Mouse (Mus musculus): ENCODE measurements at regions not wholly inside any gene's neighbourhood (a gene's known extent, or its start where the extent isn't known, plus 50 kb on each side); places are given as distances from the start of the nearest gene placed in this dataset.

DNA sequence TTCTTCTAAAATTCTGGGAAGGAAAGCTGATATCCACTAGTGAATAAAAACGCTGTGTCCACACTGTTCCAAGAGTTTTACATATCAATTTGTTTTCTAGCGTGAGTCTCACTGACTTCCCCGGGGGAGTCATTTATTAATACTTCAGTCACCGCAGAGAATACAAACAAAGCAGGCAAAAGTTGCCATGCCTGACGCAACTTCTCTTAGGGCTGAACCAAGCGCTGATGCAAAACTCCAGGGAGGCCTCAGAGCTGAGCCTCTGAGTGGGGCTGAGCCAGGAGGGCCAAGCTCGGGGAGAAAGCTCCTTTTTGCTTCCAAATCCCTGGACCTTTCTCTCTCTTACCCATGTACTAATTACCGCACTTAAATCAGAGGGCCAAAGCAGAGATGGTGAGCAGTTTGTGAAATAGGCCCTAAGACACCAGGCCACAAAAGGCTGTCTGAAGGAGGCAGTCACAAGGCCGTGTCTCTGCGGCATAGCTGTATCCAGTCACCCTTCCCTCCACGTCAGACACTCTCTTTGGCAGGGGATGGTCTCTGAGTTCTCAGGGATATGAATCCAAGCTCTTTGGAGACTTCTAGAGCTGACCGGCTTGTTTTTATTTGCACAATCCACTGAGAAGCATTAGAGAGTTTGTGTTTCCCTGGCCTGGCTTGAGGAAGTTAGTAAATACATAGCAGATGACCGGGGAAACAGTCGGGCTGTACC, 260.2 kb upstream of the Jarid2 start:
- Histone ChIP-seq H3K27ac (ENCODE audit: low read depth) (no peak overlapping the region), H3K4me1 (ENCODE audit: control insufficient read depth, insufficient read depth) (0 out of 2 replicates have a peak, but pooled peaks cover 3% of the 10 kb centered on the region), H3K27me3 (ENCODE audit: control insufficient read depth, insufficient read depth, low read length) (no peaks in the 10 kb centered on the region), H3K4me2 (ENCODE audit: low read depth, low read length) (no peak overlapping the region), H3K9ac (replicated peaks; ENCODE audit: low read depth, low read length) (no peak overlapping the region), H3K36me3 (replicated peaks; ENCODE audit: control insufficient read depth, insufficient read depth, low read length) (no peaks in the 10 kb centered on the region), H3K4me3 (ENCODE audit: low read depth, low read length) (no peak overlapping the region), H3K9me3 (replicated peaks; ENCODE audit: control insufficient read depth, low read length) (no peaks in the 10 kb centered on the region)
- WGBS = 80% methylated on average over 14 of the region's 14 CpGs
- no peak for DNase-seq (ENCODE audit: low spot score)
- TF ChIP-seq EP300 (IDR thresholded peaks at IDR 0.05; ENCODE audit: low read depth) (no peak), CTCF (IDR thresholded peaks at IDR 0.05; ENCODE audit: low read depth) (no peak)
- ATAC-seq (ENCODE audit: insufficient read depth, low read depth) = no peak

DNA sequence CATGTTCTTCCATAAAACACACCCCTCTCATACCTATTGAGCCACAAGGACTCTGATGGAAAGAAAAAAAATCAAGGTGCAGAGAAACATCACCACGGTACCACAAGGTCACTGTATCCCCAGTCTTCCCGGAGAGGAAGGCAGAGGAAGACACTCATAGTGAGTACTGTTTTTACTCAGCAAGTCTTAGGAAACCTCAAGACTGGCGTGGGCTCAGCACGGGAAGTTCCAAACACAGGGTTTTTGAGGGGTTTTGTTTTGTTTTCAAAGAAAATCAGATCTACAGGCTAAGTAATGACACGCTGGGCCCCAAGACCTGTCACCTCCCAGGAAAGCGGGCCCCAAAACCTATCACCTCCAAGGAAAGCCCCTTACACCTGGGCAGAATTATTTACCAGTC, 259.6 kb upstream of the Jarid2 start:
- no peak for ATAC-seq (ENCODE audit: insufficient read depth, low read depth)
- DNase-seq (ENCODE audit: low spot score) = no peak
- no peaks in the 10 kb centered on the region for H3K36me3 ChIP-seq (replicated peaks; ENCODE audit: control insufficient read depth, insufficient read depth, low read length)
- H3K4me1 ChIP-seq (ENCODE audit: control insufficient read depth, insufficient read depth) = 0 out of 2 replicates have a peak, but pooled peaks cover 3% of the 10 kb centered on the region
- H3K4me3 ChIP-seq (ENCODE audit: low read depth, low read length) = no peak overlapping the region
- H3K4me2 ChIP-seq (ENCODE audit: low read depth, low read length) = no peak overlapping the region
- H3K9me3 ChIP-seq (replicated peaks; ENCODE audit: control insufficient read depth, low read length) = no peaks in the 10 kb centered on the region
- no peaks in the 10 kb centered on the region for H3K27me3 ChIP-seq (ENCODE audit: control insufficient read depth, insufficient read depth, low read length)
- no peak overlapping the region for H3K9ac ChIP-seq (replicated peaks; ENCODE audit: low read depth, low read length)
- TF ChIP-seq CTCF (IDR thresholded peaks at IDR 0.05; ENCODE audit: low read depth) (no peak), EP300 (IDR thresholded peaks at IDR 0.05; ENCODE audit: low read depth) (no peak)
- WGBS = 83% methylated on average over 6 of the region's 6 CpGs
- no peak overlapping the region for H3K27ac ChIP-seq (ENCODE audit: low read depth)

DNA sequence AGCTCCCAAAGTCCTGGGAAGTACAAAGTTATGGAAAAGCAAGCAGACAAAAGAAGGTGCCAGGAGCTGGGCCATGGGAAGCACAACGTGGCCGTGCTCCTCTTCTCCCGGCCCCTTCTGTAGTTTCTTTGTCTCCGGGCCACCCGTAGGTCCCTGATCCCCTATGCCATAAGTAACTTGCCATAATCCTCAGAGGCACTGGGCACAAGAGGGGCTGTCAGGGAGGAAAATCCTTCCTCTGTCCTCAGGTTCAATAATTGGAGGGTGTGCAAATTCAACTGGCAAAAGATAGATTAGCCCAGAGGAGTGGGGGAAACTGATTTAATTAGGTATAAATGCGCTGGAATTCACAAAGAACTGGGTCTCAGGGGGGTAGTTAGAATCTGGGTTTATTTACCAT, 256.1 kb upstream of the Jarid2 start:
- H3K4me1 ChIP-seq (ENCODE audit: control insufficient read depth, insufficient read depth) = no peaks in the 10 kb centered on the region
- no peak overlapping the region for H3K4me2 ChIP-seq (ENCODE audit: low read depth, low read length)
- H3K9me3 ChIP-seq (replicated peaks; ENCODE audit: control insufficient read depth, low read length) = no peaks in the 10 kb centered on the region
- H3K27ac ChIP-seq (ENCODE audit: low read depth) = no peak overlapping the region
- ATAC-seq (ENCODE audit: insufficient read depth, low read depth) (no peak), DNase-seq (ENCODE audit: low spot score) (no peak)
- no peaks in the 10 kb centered on the region for H3K27me3 ChIP-seq (ENCODE audit: control insufficient read depth, insufficient read depth, low read length)
- WGBS = 73% methylated on average over 6 of the region's 6 CpGs
- no peaks in the 10 kb centered on the region for H3K36me3 ChIP-seq (replicated peaks; ENCODE audit: control insufficient read depth, insufficient read depth, low read length)
- H3K9ac ChIP-seq (replicated peaks; ENCODE audit: low read depth, low read length) = no peak overlapping the region
- no peak overlapping the region for H3K4me3 ChIP-seq (ENCODE audit: low read depth, low read length)
- TF ChIP-seq CTCF (IDR thresholded peaks at IDR 0.05; ENCODE audit: low read depth) = no peak
- no peak for TF ChIP-seq EP300 (IDR thresholded peaks at IDR 0.05; ENCODE audit: low read depth)

DNA sequence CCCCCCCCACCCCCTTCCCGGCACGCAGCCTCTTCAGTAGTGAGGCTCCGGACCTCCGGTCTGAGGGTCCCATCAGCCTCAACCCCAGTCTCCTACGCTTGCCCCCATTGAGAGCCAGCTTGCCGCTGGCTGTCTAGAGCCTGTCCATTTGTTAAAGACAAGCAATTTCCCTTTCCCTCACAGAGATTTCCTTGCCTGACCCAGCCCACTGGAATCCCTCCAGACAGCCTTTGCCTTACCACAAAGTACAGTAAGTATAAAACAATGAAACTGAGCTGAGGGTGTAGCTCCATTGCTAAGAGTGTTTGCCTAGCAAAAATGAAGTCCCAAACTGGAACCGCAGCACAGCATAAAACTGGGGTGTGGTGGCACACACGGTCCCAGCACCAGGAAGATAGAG, 252.4 kb upstream of the Jarid2 start:
- DNase-seq (ENCODE audit: low spot score) = peak; percentile 31
- Histone ChIP-seq H3K27me3 (ENCODE audit: control insufficient read depth, insufficient read depth, low read length) (no peaks in the 10 kb centered on the region), H3K4me2 (ENCODE audit: low read depth, low read length) (no peak overlapping the region), H3K4me3 (ENCODE audit: low read depth, low read length) (no peak overlapping the region), H3K9ac (replicated peaks; ENCODE audit: low read depth, low read length) (no peak overlapping the region), H3K4me1 (ENCODE audit: control insufficient read depth, insufficient read depth) (no peaks in the 10 kb centered on the region), H3K36me3 (replicated peaks; ENCODE audit: control insufficient read depth, insufficient read depth, low read length) (no peaks in the 10 kb centered on the region), H3K9me3 (replicated peaks; ENCODE audit: control insufficient read depth, low read length) (no peaks in the 10 kb centered on the region), H3K27ac (ENCODE audit: low read depth) (peak overlapping the region; percentile 36)
- no peak; the same call in 1 of the 2 replicates for ATAC-seq (ENCODE audit: insufficient read depth, low read depth)
- WGBS = 52% methylated on average over 8 of the region's 8 CpGs
- TF ChIP-seq CTCF (IDR thresholded peaks at IDR 0.05; ENCODE audit: low read depth) = no peak
- TF ChIP-seq EP300 (IDR thresholded peaks at IDR 0.05; ENCODE audit: low read depth) = no peak

DNA sequence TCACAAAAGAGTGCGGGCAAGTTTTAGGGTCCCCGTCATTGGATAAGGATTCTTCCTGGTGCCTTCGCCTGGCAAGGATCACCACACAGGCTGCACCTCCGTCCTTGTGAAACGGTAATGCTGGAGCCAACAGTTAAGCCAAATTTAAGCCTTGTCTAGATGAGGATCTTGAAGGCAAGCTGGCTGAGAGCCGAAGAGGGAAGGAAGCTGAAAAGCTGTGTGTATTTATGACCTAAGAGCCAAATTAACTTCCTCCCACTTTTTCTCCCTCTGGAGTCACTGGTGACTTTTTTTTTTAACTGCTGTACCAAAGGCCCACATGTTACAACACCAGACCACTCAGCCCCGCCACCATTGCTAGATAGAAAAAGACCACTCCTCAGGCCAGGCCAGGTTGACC, 249.1 kb upstream of the Jarid2 start:
- DNase-seq (ENCODE audit: low spot score) = no peak
- ATAC-seq (ENCODE audit: insufficient read depth, low read depth) = no peak
- H3K9ac ChIP-seq (replicated peaks; ENCODE audit: low read depth, low read length) = no peak overlapping the region
- H3K27me3 ChIP-seq (ENCODE audit: control insufficient read depth, insufficient read depth, low read length) = no peaks in the 10 kb centered on the region
- H3K36me3 ChIP-seq (replicated peaks; ENCODE audit: control insufficient read depth, insufficient read depth, low read length) = no peaks in the 10 kb centered on the region
- no peak for TF ChIP-seq EP300 (IDR thresholded peaks at IDR 0.05; ENCODE audit: low read depth)
- no peak for TF ChIP-seq CTCF (IDR thresholded peaks at IDR 0.05; ENCODE audit: low read depth)
- H3K4me1 ChIP-seq (ENCODE audit: control insufficient read depth, insufficient read depth) = no peaks in the 10 kb centered on the region
- no peak overlapping the region for H3K27ac ChIP-seq (ENCODE audit: low read depth)
- H3K4me2 ChIP-seq (ENCODE audit: low read depth, low read length) = no peak overlapping the region
- H3K9me3 ChIP-seq (replicated peaks; ENCODE audit: control insufficient read depth, low read length) = no peaks in the 10 kb centered on the region
- WGBS = 62% methylated on average over 7 of the region's 7 CpGs
- H3K4me3 ChIP-seq (ENCODE audit: low read depth, low read length) = no peak overlapping the region

DNA sequence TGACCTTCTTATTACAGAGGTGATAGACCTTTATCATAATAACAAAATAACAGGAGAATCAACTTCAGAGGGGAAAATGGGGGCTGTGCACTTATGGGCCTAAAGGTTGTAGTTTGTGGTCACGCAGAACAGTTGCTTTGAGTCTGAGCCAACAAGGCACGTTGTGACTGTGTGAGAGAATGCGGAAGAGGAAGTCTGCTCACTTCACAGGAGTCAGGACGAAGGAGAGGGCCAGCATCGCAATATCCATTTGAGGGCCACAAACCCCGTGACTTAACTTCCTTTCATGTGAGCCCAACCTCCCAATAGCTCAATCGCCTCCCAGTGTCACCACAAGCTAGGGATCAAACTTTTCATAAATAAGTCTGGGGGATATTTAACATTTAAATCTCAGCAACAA, 246.6 kb upstream of the Jarid2 start:
- Histone ChIP-seq H3K27me3 (ENCODE audit: control insufficient read depth, insufficient read depth, low read length) (no peaks in the 10 kb centered on the region), H3K9me3 (replicated peaks; ENCODE audit: control insufficient read depth, low read length) (no peaks in the 10 kb centered on the region), H3K9ac (replicated peaks; ENCODE audit: low read depth, low read length) (no peak overlapping the region), H3K4me3 (ENCODE audit: low read depth, low read length) (no peak overlapping the region), H3K4me2 (ENCODE audit: low read depth, low read length) (no peak overlapping the region), H3K4me1 (ENCODE audit: control insufficient read depth, insufficient read depth) (no peaks in the 10 kb centered on the region), H3K36me3 (replicated peaks; ENCODE audit: control insufficient read depth, insufficient read depth, low read length) (no peaks in the 10 kb centered on the region), H3K27ac (ENCODE audit: low read depth) (no peak overlapping the region)
- WGBS = 66% methylated on average over 7 of the region's 7 CpGs
- ATAC-seq (ENCODE audit: insufficient read depth, low read depth) (no peak), DNase-seq (ENCODE audit: low spot score) (no peak)
- TF ChIP-seq EP300 (IDR thresholded peaks at IDR 0.05; ENCODE audit: low read depth) = no peak
- TF ChIP-seq CTCF (IDR thresholded peaks at IDR 0.05; ENCODE audit: low read depth) = no peak

All from heart, postnatal 0 days (tissue).